Mouse (Mus musculus) mesoderm, embryonic 11.5 days (tissue): ENCODE measurements at regions not wholly inside any gene's neighbourhood (a gene's known extent, or its start where the extent isn't known, plus 50 kb on each side); places are given as distances from the start of the nearest gene placed in this dataset.
"Not testable (repeated sequence)": the region's sequence is repeated elsewhere in the genome, so short reads cannot be mapped to it uniquely, and the experiment has no call there.

Experiments
- DNase-seq: peaks from one replicate; pipeline ENCODE4 v3.0.0-alpha.2; 2012; ENCODE audit warnings: low read depth, low spot score

- DNase-seq: no peak
Measured at GRCm38 (mm10) chr3:18743474-18743873, 795.3 kb downstream of the Cypt12 start.

- DNase-seq: no peak
Measured at GRCm38 (mm10) chr3:18744216-18744615, 796.0 kb downstream of the Cypt12 start.

- DNase-seq: no peak
Measured at GRCm38 (mm10) chr3:18746206-18746605, 798.0 kb downstream of the Cypt12 start.

- no peak for DNase-seq
Measured at GRCm38 (mm10) chr3:18746898-18747297, 798.7 kb downstream of the Cypt12 start.

DNA sequence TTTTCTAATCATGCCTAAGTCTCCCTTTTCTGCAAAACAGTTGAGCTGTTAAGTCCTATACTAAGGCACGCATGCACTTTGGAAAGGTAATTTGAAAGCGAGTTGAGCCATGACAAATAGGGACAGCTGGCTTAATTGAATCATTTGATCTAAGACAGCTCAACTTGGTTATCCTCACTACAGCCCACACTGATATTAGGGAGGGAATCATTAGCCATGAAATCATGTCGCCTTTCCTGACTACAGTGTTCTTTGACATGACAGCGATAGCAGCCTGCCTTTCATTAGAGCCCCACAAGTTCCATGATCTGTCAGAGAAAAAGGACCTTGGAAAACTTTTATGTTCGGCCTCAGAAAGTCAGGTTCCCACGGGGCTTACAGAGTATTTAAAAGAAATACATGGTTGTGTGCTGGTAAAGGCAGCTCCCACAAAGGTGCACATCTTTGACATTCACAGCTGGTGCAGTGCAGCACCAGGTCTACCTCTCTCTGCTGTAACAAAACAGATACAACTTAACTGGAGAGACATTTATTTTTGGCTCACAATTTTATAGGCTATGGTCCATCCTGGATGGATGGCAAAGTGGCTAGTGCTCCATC lies 803.5 kb downstream of the Cypt12 start:
- no peak for DNase-seq

- no peak for DNase-seq
Measured at GRCm38 (mm10) chr3:18764301-18765078, 816.3 kb downstream of the Cypt12 start.

- peak; percentile 52 for DNase-seq
Measured at GRCm38 (mm10) chr3:18778481-18778880, 830.3 kb downstream of the Cypt12 start.

- no peak for DNase-seq
Measured at GRCm38 (mm10) chr3:18787531-18788176, 839.4 kb downstream of the Cypt12 start.

DNA sequence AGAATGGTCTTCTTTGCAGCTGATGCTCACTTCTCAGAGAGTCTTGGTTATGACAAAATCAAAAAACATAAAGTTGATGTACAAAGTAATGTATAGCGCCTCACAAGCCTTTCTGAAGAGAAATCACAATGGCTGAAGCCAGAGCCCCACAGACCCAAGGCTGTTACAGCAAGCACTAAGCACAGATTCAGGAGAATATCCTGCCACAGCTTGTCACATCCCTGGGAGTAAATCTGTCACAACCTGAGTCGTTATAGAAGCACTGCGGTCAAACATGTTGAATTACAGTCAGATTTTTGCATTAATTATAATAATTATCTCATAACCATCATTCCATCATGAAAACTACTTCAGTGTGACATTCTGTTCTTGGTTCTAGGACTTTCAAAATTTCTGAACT lies 825.7 kb downstream of the 1700064H15Rik start:
- no peak for DNase-seq

DNA sequence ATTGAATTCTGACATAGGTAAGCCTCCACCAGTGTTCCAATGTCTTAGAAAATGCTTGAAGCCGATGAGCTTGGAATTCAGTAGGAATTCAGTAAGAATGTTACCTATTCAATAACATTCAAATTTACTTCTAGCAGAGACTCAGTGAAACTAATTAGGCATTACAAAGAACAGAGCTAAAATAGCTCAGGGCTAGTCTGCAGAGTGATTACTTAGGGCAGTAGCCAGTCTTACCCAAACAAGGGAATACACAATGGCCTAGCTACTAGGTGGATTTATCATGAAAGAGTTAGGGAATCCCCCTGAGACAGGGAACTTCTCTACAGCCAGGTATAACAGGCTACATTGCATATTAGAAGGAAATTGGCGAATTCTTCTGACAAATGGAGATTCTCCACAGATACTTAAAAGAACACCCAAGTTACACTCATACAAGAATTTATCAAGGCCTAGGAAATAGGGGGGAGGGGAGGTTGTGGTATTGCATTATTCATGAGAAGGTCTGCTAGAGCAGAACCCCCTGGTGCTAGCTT lies 799.6 kb downstream of the 1700064H15Rik start:
- not testable (repeated sequence) for DNase-seq

- DNase-seq: peak; percentile 21
Measured at GRCm38 (mm10) chr3:18868117-18868739, 760.2 kb downstream of the 1700064H15Rik start.

DNA sequence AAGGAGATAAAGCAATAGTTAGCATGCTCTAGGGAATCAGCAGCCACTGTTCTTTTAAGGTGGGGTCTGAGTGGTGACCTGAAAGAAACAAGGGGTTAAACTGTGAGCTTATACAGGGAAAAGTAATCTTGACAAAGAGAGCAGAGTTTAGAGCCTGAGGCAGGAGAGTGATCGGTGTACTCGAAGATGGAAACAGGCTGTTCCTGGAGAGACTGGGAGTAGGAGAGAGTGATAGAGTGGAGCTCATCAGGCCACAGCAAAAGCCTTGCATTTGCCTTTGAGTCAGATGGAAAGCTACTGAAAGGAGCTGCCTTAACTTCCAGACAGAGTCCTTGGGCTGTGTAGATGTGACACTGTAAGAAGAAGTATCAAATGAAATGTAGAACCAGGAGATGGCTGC lies 759.7 kb downstream of the 1700064H15Rik start:
- no peak for DNase-seq

DNA sequence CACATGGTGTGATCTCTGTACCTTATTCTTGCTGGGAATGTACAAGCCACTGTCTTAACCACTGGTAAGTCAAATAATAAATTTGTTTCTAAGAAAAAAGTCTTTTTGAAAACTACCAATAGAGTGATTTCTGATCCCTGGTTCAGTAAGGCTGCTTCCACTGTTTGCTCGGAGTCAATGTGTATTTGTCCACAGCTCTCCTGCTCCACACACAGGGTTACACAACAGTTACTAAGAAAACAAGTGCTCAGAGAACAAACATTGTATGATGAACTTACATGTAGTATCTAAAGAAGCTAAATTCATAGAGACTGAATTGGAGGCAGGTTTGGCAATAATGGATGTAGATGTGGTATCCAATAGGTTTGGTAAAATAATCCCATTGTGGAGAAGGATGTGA lies 751.4 kb downstream of the 1700064H15Rik start:
- DNase-seq: no peak

- DNase-seq: no peak
Measured at GRCm38 (mm10) chr3:18877572-18877971, 750.9 kb downstream of the 1700064H15Rik start.

- no peak for DNase-seq
Measured at GRCm38 (mm10) chr3:18881186-18881585, 747.3 kb downstream of the 1700064H15Rik start.

DNA sequence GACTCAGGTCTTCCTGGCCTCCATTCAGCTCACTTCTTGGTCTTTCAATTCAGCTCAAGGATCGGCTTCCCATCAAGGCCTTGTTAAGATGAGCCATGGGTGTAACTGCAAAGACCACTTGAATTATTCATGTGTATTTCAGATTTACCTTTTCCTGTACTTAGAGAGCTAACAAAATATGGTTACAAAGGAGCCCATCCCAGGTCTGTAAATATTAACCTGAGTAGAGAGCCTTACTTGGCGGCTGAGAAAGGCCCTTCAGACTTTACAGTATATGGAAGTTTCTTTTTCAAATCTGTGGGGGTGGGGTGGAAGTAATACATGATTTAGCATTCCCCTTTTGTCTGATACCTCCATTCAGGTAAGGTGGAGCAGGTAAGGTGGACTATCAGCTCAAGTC lies 735.7 kb downstream of the 1700064H15Rik start:
- no peak for DNase-seq

GRCm38 (mm10) chr3:18905769-18906168 lies 722.7 kb downstream of the 1700064H15Rik start:
- no peak for DNase-seq

GRCm38 (mm10) chr3:18906210-18906609 lies 722.3 kb downstream of the 1700064H15Rik start:
- no peak for DNase-seq

GRCm38 (mm10) chr3:18908737-18909136 lies 719.7 kb downstream of the 1700064H15Rik start:
- no peak for DNase-seq

- DNase-seq: no peak
Measured at GRCm38 (mm10) chr3:18928401-18929104, 699.9 kb downstream of the 1700064H15Rik start.

DNA sequence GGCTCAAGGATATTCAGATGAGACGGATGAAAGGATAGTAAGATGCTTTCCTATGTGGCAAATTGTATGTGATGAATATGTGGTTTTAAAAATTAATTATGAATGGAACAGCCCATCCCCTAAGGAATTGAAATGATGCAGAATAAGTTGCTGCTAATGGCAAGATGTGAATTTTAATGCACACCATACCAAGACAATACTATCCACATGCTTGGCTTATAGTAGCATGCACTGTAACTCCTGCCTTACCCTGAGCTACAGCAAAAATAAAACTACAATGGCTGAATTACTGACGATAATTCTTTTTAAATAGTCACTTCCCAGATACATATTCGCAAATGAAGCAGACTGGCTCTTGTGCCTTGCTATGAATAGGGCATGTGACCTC lies 699.4 kb downstream of the 1700064H15Rik start:
- no peak for DNase-seq
